Comparison of ENCODE assay signal across 9 mouse cellular contexts in genomic region chrX:99213565-99214153, GRCm38 (mm10).
DNase-seq lines count a peak whose midpoint lies in the region; ATAC-seq lines count a peak whose summit lies in the region.
"Had no signal": no experiment of that assay in that cellular context is flagged by ENCODE, and none has a peak within 500 bp of the region (broad histone marks: within the 10 kb centered on the region; RNA-seq: fewer than 3 reads in every experiment).

No protein-coding gene starts in this region.

- H3K27ac ChIP-seq in hindbrain, embryonic 13.5 days: no peak overlapping the region
- H3K27ac ChIP-seq in hindbrain, embryonic 11.5 days (ENCODE audit: low read depth, low read length): no peak overlapping the region
- no peak overlapping the region for H3K27ac ChIP-seq in midbrain, embryonic 14.5 days (replicated peaks; ENCODE audit: low read depth, low read length)
- no peak overlapping the region for H3K27ac ChIP-seq in midbrain, embryonic 15.5 days
- H3K27ac ChIP-seq in hindbrain, embryonic 15.5 days (replicated peaks): no peak overlapping the region
- H3K27ac ChIP-seq in stomach, embryonic 16.5 days (ENCODE audit: low read length): no peak overlapping the region
- H3K27ac ChIP-seq: liver, embryonic 12.5 days had no signal

- WGBS in hindbrain, embryonic 13.5 days: 50% methylated on average over 6 of the region's 6 CpGs
- WGBS in hindbrain, embryonic 11.5 days: 74% methylated on average over 6 of the region's 6 CpGs
- WGBS in midbrain, embryonic 14.5 days: 40% methylated on average over 6 of the region's 6 CpGs
- 37% methylated on average over 6 of the region's 6 CpGs for WGBS in midbrain, embryonic 15.5 days
- 48% methylated on average over 6 of the region's 6 CpGs for WGBS in hindbrain, embryonic 15.5 days
- 39% methylated on average over 6 of the region's 6 CpGs for WGBS in stomach, embryonic 16.5 days

- H3K4me2 ChIP-seq in hindbrain, embryonic 13.5 days: no peak overlapping the region
- no peak overlapping the region for H3K4me2 ChIP-seq in hindbrain, embryonic 11.5 days (replicated peaks; ENCODE audit: low read depth, low read length)
- no peak overlapping the region for H3K4me2 ChIP-seq in midbrain, embryonic 14.5 days (ENCODE audit: low read length)
- no peak overlapping the region for H3K4me2 ChIP-seq in midbrain, embryonic 15.5 days
- no peak overlapping the region for H3K4me2 ChIP-seq in hindbrain, embryonic 15.5 days
- no peak overlapping the region for H3K4me2 ChIP-seq in stomach, embryonic 16.5 days (ENCODE audit: low read depth, low read length)
- H3K4me2 ChIP-seq: liver, embryonic 12.5 days had no signal

- no peak overlapping the region for H3K9ac ChIP-seq in hindbrain, embryonic 13.5 days
- no peak overlapping the region for H3K9ac ChIP-seq in hindbrain, embryonic 11.5 days (ENCODE audit: low read depth, low read length)
- H3K9ac ChIP-seq in midbrain, embryonic 14.5 days (replicated peaks; ENCODE audit: low read length): no peak overlapping the region
- H3K9ac ChIP-seq in midbrain, embryonic 15.5 days: no peak overlapping the region
- no peak overlapping the region for H3K9ac ChIP-seq in hindbrain, embryonic 15.5 days
- H3K9ac ChIP-seq in stomach, embryonic 16.5 days (ENCODE audit: low read length): no peak overlapping the region; the same call in 1 of the 2 replicates
- H3K9ac ChIP-seq: liver, embryonic 12.5 days had no signal

- no peak for DNase-seq in hindbrain, embryonic 11.5 days (ENCODE audit: low spot score)
- peak; percentile 68 for DNase-seq in midbrain, embryonic 14.5 days
- no peak for DNase-seq in left cerebral cortex, adult 11 months (ENCODE audit: low spot score)
- DNase-seq: thymus, postnatal 25 days had no signal

- peaks cover 17% of the 10 kb centered on the region for H3K4me1 ChIP-seq in hindbrain, embryonic 13.5 days (replicated peaks)
- no peaks in the 10 kb centered on the region for H3K4me1 ChIP-seq in hindbrain, embryonic 11.5 days (replicated peaks; ENCODE audit: control insufficient read depth, insufficient read depth, low read length)
- H3K4me1 ChIP-seq in midbrain, embryonic 14.5 days (ENCODE audit: control insufficient read depth, insufficient read depth, low read length): no peaks in the 10 kb centered on the region
- H3K4me1 ChIP-seq in midbrain, embryonic 15.5 days: peaks cover 5% of the 10 kb centered on the region; the same call in 1 of the 2 replicates
- peaks cover 7% of the 10 kb centered on the region; the same call in 1 of the 2 replicates for H3K4me1 ChIP-seq in hindbrain, embryonic 15.5 days (replicated peaks)
- H3K4me1 ChIP-seq in stomach, embryonic 16.5 days (ENCODE audit: control insufficient read depth, insufficient read depth, low read length): peaks cover 6% of the 10 kb centered on the region
- H3K4me1 ChIP-seq: liver, embryonic 12.5 days had no signal

- H3K27me3 ChIP-seq in hindbrain, embryonic 13.5 days: peaks cover 57% of the 10 kb centered on the region
- peaks cover 17% of the 10 kb centered on the region for H3K27me3 ChIP-seq in hindbrain, embryonic 11.5 days (ENCODE audit: control insufficient read depth, insufficient read depth, low read length)
- H3K27me3 ChIP-seq in midbrain, embryonic 14.5 days (ENCODE audit: control insufficient read depth, insufficient read depth, low read length): no peaks in the 10 kb centered on the region; the same call in 1 of the 2 replicates
- H3K27me3 ChIP-seq in midbrain, embryonic 15.5 days (replicated peaks): peaks cover 25% of the 10 kb centered on the region
- peaks cover 16% of the 10 kb centered on the region; the same call in 1 of the 2 replicates for H3K27me3 ChIP-seq in hindbrain, embryonic 15.5 days
- H3K27me3 ChIP-seq in stomach, embryonic 16.5 days (ENCODE audit: control insufficient read depth, insufficient read depth, low read length): peaks cover 9% of the 10 kb centered on the region; the same call in 1 of the 2 replicates

- no peak overlapping the region for H3K4me3 ChIP-seq in hindbrain, embryonic 13.5 days
- no peak overlapping the region for H3K4me3 ChIP-seq in hindbrain, embryonic 11.5 days (ENCODE audit: low read depth, low read length)
- no peak overlapping the region for H3K4me3 ChIP-seq in midbrain, embryonic 14.5 days (replicated peaks; ENCODE audit: low read depth, low read length)
- H3K4me3 ChIP-seq in midbrain, embryonic 15.5 days: no peak overlapping the region
- H3K4me3 ChIP-seq in hindbrain, embryonic 15.5 days: no peak overlapping the region
- no peak overlapping the region for H3K4me3 ChIP-seq in stomach, embryonic 16.5 days (replicated peaks; ENCODE audit: low read length)
- H3K4me3 ChIP-seq: liver, embryonic 12.5 days had no signal

- H3K9me3 ChIP-seq in hindbrain, embryonic 13.5 days: no peaks in the 10 kb centered on the region
- H3K9me3 ChIP-seq in hindbrain, embryonic 11.5 days (ENCODE audit: control insufficient read depth, low read length): no peaks in the 10 kb centered on the region
- H3K9me3 ChIP-seq in midbrain, embryonic 14.5 days (ENCODE audit: control insufficient read depth, low read length): no peaks in the 10 kb centered on the region
- H3K9me3 ChIP-seq in midbrain, embryonic 15.5 days: no peaks in the 10 kb centered on the region
- no peaks in the 10 kb centered on the region for H3K9me3 ChIP-seq in hindbrain, embryonic 15.5 days
- H3K9me3 ChIP-seq in stomach, embryonic 16.5 days (replicated peaks; ENCODE audit: control insufficient read depth, low read length): no peaks in the 10 kb centered on the region
- H3K9me3 ChIP-seq: liver, embryonic 12.5 days had no signal

- H3K36me3 ChIP-seq in hindbrain, embryonic 13.5 days: no peaks in the 10 kb centered on the region
- no peaks in the 10 kb centered on the region for H3K36me3 ChIP-seq in hindbrain, embryonic 11.5 days (ENCODE audit: control insufficient read depth, insufficient read depth, low read length)
- H3K36me3 ChIP-seq in midbrain, embryonic 14.5 days (ENCODE audit: control insufficient read depth, insufficient read depth, low read length): no peaks in the 10 kb centered on the region
- H3K36me3 ChIP-seq in midbrain, embryonic 15.5 days (replicated peaks): no peaks in the 10 kb centered on the region
- H3K36me3 ChIP-seq in hindbrain, embryonic 15.5 days: no peaks in the 10 kb centered on the region
- no peaks in the 10 kb centered on the region for H3K36me3 ChIP-seq in stomach, embryonic 16.5 days (ENCODE audit: control insufficient read depth, insufficient read depth, low read length)
- H3K36me3 ChIP-seq: liver, embryonic 12.5 days had no signal

- peak; percentile 23; the same call in 1 of the 2 replicates for ATAC-seq in hindbrain, embryonic 13.5 days (ENCODE audit: low FRiP score)
- ATAC-seq in hindbrain, embryonic 11.5 days (ENCODE audit: low FRiP score): no peak
- peak; percentile 25; the same call in 1 of the 2 replicates for ATAC-seq in midbrain, embryonic 14.5 days (ENCODE audit: low FRiP score, low TSS enrichment)
- no peak for ATAC-seq in midbrain, embryonic 15.5 days (replicated peaks)
- 0 out of 2 replicates have a peak, but pooled peaks have one; percentile 24 for ATAC-seq in hindbrain, embryonic 15.5 days (ENCODE audit: low FRiP score, low read depth)
- peak; percentile 45; the same call in 1 of the 2 replicates for ATAC-seq in stomach, embryonic 16.5 days (ENCODE audit: insufficient read depth, low FRiP score)
- ATAC-seq: liver, embryonic 12.5 days had no signal

Comparison
In these comparisons a context has a peak if more than half of its experiments do, and no peak if none do; other contexts are left out.
1. ATAC-seq: peak in hindbrain, embryonic 13.5 days (single experiment), midbrain, embryonic 14.5 days (single experiment), hindbrain, embryonic 15.5 days (single experiment) and stomach, embryonic 16.5 days (single experiment); none in hindbrain, embryonic 11.5 days (single experiment) and midbrain, embryonic 15.5 days (single experiment).